Mouse (Mus musculus) MEL (cell line): ENCODE measurements around the gene Fzd4. TPM values are rescaled to one million over a fixed set of nuclear protein-coding genes. Genes with fewer than 3 reads are reported as not detected.

Experiments used
- DNase-seq: peaks from one replicate; pipeline ENCODE4 v3.0.0; 2011; ENCODE audit warnings: low read depth, low spot score
- H3K27ac ChIP-seq: 2 replicates; pipeline ENCODE4 v1.5.1; 2012; ENCODE audit warnings: low read depth, mild to moderate bottlenecking, control low read depth, low read length, moderate library complexity; ENCODE audit not compliant: control insufficient read depth
- H3K27me3 ChIP-seq, 2 experiments: fragments of 150-350 bp in 1 of 2; sonication (generic) in 1 of 2; 2 replicates each; pipeline ENCODE4 v1.6.1; 2012; ENCODE audit warnings: low read length in 2 of 2, mild to moderate bottlenecking in 2 of 2, improper control_type of control experiment in 1 of 2, moderate library complexity in 1 of 2; ENCODE audit not compliant: insufficient read depth in 2 of 2, control insufficient read depth in 1 of 2
- H3K36me3 ChIP-seq, 2 experiments: 2 replicates each; pipeline ENCODE4 v1.6.1; 2012 to 2014; ENCODE audit warnings: low read length in 2 of 2, improper control_type of control experiment in 1 of 2, inconsistent platforms in 1 of 2, mild to moderate bottlenecking in 1 of 2; ENCODE audit not compliant: insufficient read depth in 2 of 2, control insufficient read depth in 1 of 2
- H3K4me1 ChIP-seq, 2 experiments: fragments of 150-350 bp in 1 of 2; sonication (generic) in 1 of 2; 2 replicates each; pipeline ENCODE4 v1.6.1; 2012; ENCODE audit warnings: low read length in 2 of 2, improper control_type of control experiment in 1 of 2, mild to moderate bottlenecking in 1 of 2; ENCODE audit not compliant: insufficient read depth in 2 of 2, control insufficient read depth in 1 of 2
- H3K4me3 ChIP-seq, 2 experiments: fragments of 150-350 bp in 1 of 2; sonication (generic) in 1 of 2; 2 replicates each; pipeline ENCODE4 v1.5.1; 2012; ENCODE audit warnings: low read depth in 2 of 2, low read length in 2 of 2, mild to moderate bottlenecking in 2 of 2, moderate library complexity in 2 of 2, control low read depth in 1 of 2, improper control_type of control experiment in 1 of 2; ENCODE audit not compliant: control insufficient read depth in 1 of 2, insufficient read depth in 1 of 2
- H3K79me2 ChIP-seq: 2 replicates; pipeline ENCODE4 v1.6.1; 2012; ENCODE audit warnings: mild to moderate bottlenecking, low read length, moderate library complexity; ENCODE audit not compliant: control insufficient read depth, poor library complexity, insufficient read depth
- H3K9ac ChIP-seq: 2 replicates; pipeline ENCODE4 v1.6.1; 2012; ENCODE audit warnings: low read depth, mild to moderate bottlenecking, control low read depth, low read length, moderate library complexity; ENCODE audit not compliant: control insufficient read depth, poor library complexity, severe bottlenecking
- H3K9me3 ChIP-seq: fragments of 150-350 bp; sonication (generic); replicated peaks from 2 replicates; pipeline ENCODE4 v1.6.1; 2012; ENCODE audit warnings: mild to moderate bottlenecking, low read length, improper control_type of control experiment, moderate library complexity; ENCODE audit not compliant: insufficient read depth
- CHD2 ChIP-seq: IDR thresholded peaks from 2 replicates; pipeline ENCODE4 v1.6.1; 2011; ENCODE audit warnings: low read length, improper control_type of control experiment
- E2F4 ChIP-seq: IDR thresholded peaks from 2 replicates; pipeline ENCODE4 v1.6.1; 2011; ENCODE audit warnings: low read depth, low read length, improper control_type of control experiment, borderline replicate concordance
- ELF1 ChIP-seq: IDR thresholded peaks from 2 replicates; pipeline ENCODE4 v1.6.1; 2014; ENCODE audit warnings: low read depth, mild to moderate bottlenecking, inconsistent platforms, low read length, improper control_type of control experiment, moderate library complexity
- ETS1 ChIP-seq: IDR thresholded peaks from 2 replicates; pipeline ENCODE4 v1.6.1; 2012; ENCODE audit warnings: low read depth, mild to moderate bottlenecking, inconsistent platforms, low read length, improper control_type of control experiment, moderate library complexity
- GATA1 ChIP-seq: IDR thresholded peaks from 2 replicates; pipeline ENCODE4 v1.6.1; 2011; ENCODE audit warnings: low read depth, low read length, improper control_type of control experiment
- JUND ChIP-seq: IDR thresholded peaks from 2 replicates; pipeline ENCODE4 v1.6.1; 2011; ENCODE audit warnings: low read depth, mild to moderate bottlenecking, improper control_type of control experiment, low read length
- KAT2A ChIP-seq: conservative IDR thresholded peaks from 2 replicates; pipeline ENCODE4 v1.6.1; 2012; ENCODE audit warnings: low read depth, low read length, improper control_type of control experiment, inconsistent platforms
- MAX ChIP-seq: IDR thresholded peaks from 2 replicates; pipeline ENCODE4 v1.6.1; 2011; ENCODE audit warnings: low read length, improper control_type of control experiment
- MAZ ChIP-seq: IDR thresholded peaks from 2 replicates; pipeline ENCODE4 v1.6.1; 2012; ENCODE audit warnings: low read depth, mild to moderate bottlenecking, inconsistent platforms, low read length, improper control_type of control experiment
- MXI1 ChIP-seq: IDR thresholded peaks from 2 replicates; pipeline ENCODE4 v1.6.1; 2011; ENCODE audit warnings: mild to moderate bottlenecking, low read depth, low read length, improper control_type of control experiment
- POLR2AphosphoS5 ChIP-seq: IDR thresholded peaks from 2 replicates; pipeline ENCODE4 v1.6.1; 2012; ENCODE audit warnings: low read depth, borderline replicate concordance, mild to moderate bottlenecking, inconsistent platforms, low read length, moderate library complexity, mixed read lengths
- SMC3 ChIP-seq: IDR thresholded peaks from 2 replicates; pipeline ENCODE4 v1.6.1; 2011; ENCODE audit warnings: low read depth, low read length, improper control_type of control experiment
- TAL1 ChIP-seq: IDR thresholded peaks from 2 replicates; pipeline ENCODE4 v1.6.1; 2012; ENCODE audit warnings: mild to moderate bottlenecking, inconsistent platforms, low read length, moderate library complexity, mixed read lengths
- TBP ChIP-seq: IDR thresholded peaks from 2 replicates; pipeline ENCODE4 v1.8.0; 2011; ENCODE audit warnings: low read depth, low read length, improper control_type of control experiment
- UBTF ChIP-seq: IDR thresholded peaks from 2 replicates; pipeline ENCODE4 v1.6.1; 2012; ENCODE audit warnings: low read depth, mild to moderate bottlenecking, inconsistent platforms, low read length, improper control_type of control experiment, moderate library complexity, borderline replicate concordance; ENCODE audit not compliant: insufficient read depth
- ZC3H11A ChIP-seq: IDR thresholded peaks from 2 replicates; pipeline ENCODE4 v1.6.1; 2012; ENCODE audit warnings: low read depth, mild to moderate bottlenecking, inconsistent platforms, low read length, improper control_type of control experiment
- ZMIZ1 ChIP-seq: IDR thresholded peaks from 2 replicates; pipeline ENCODE4 v1.6.1; 2012; ENCODE audit warnings: low read depth, mild to moderate bottlenecking, inconsistent platforms, low read length, improper control_type of control experiment, moderate library complexity
- polyA plus RNA-seq, 2 experiments: library from polyadenylated mRNA; stranded (reverse) in 1 of 2; unstranded in 1 of 2; fragments of >175 nt in 1 of 2; fragments of >200 nt in 1 of 2; gene quantifications; 2 replicates each; pipeline versions ENCODE4 v1.2.1 to v1.2.4; 2012; ENCODE audit warnings: low replicate concordance in 2 of 2, low read depth in 1 of 2; ENCODE audit not compliant: insufficient read length in 2 of 2, insufficient read depth in 1 of 2, missing spikeins in 1 of 2
- total RNA-seq: library from RNA; depleted of rRNA; stranded (reverse); fragments of 300-350 nt; gene quantifications from 2 replicates; pipeline ENCODE4 v1.2.3, GENCODE M21; 2012

Fzd4 gene
- total and polyA plus RNA-seq, 3 experiments, result 0.08 to 1.1 TPM; not detected in 1

- Histone ChIP-seq H3K27ac (no peak overlapping the region), H3K79me2 (no peaks in the 10 kb centered on the region), H3K4me3 (no peak overlapping the region), H3K36me3 (no peaks in the 10 kb centered on the region), H3K9me3 (no peaks in the 10 kb centered on the region), H3K27me3 (peaks cover 5 to 10% of the 10 kb centered on the region in 2 experiments; a peak in 3 of 4 replicates), H3K4me1 (no peaks in the 10 kb centered on the region), H3K9ac (no peak overlapping the region)
- TF ChIP-seq JUND (no peak), CHD2 (no peak), GATA1 (no peak), ELF1 (no peak), KAT2A (no peak), MXI1 (no peak), POLR2AphosphoS5 (no peak), TAL1 (no peak), SMC3 (no peak), ZMIZ1 (no peak), E2F4 (no peak), TBP (no peak), MAZ (no peak), MAX (no peak)
- no peak for DNase-seq
These were observed 7.8 kb upstream of the Fzd4 start for GRCm38 (mm10) chr7:89396386-89396785.

GRCm38 (mm10) chr7:89397837-89398534 is 6.2 kb upstream of the Fzd4 start:
- H3K36me3 ChIP-seq, result no peaks in the 10 kb centered on the region
- H3K27ac ChIP-seq, result no peak overlapping the region
- no peaks in the 10 kb centered on the region for H3K79me2 ChIP-seq
- H3K9me3 ChIP-seq, result no peaks in the 10 kb centered on the region
- TF ChIP-seq ZMIZ1 (no peak), SMC3 (no peak), ZC3H11A (no peak), ETS1 (no peak), UBTF (no peak)
- DNase-seq, result no peak
- H3K4me1 ChIP-seq, result no peaks in the 10 kb centered on the region
- peaks cover 6 to 10% of the 10 kb centered on the region in 2 experiments; a peak in 3 of 4 replicates for H3K27me3 ChIP-seq
- H3K4me3 ChIP-seq, result no peak overlapping the region
- H3K9ac ChIP-seq, result no peak overlapping the region
